Mouse (Mus musculus): ENCODE results near the gene Plxna2.

DNA sequence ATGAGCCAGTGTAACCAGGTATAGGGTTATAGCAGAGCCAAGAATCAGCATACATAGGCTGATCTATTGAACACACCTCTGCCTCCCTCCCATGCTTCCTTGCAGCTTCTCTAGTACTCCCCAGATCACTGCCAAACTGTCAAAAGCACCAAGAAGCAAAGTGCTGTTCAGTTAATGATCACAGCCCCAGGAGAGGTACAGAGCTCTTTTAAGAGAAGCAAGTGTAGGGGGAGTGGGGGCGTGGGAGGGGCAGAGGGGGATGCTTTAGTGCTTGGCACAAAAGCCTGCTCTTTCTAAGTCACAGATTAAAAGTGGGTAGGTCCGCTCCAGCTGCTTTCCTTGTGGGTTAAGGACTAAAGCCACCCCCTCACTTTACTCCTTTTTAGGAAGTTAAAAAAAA, 85.2 kb downstream of the Plxna2 start:
- no peak for TF ChIP-seq CTCF (IDR thresholded peaks at IDR 0.05; ENCODE audit: low read depth)
- TF ChIP-seq EP300 (IDR thresholded peaks at IDR 0.05; ENCODE audit: low read depth), result no peak
